Mouse (Mus musculus) spleen, adult 12 weeks (tissue): ENCODE measurements around the gene Rexo5.

Source experiments
- DNase-seq: peaks from one replicate; pipeline ENCODE4 v3.0.0; 2022; ENCODE audit warnings: low spot score

Rexo5 gene

DNA sequence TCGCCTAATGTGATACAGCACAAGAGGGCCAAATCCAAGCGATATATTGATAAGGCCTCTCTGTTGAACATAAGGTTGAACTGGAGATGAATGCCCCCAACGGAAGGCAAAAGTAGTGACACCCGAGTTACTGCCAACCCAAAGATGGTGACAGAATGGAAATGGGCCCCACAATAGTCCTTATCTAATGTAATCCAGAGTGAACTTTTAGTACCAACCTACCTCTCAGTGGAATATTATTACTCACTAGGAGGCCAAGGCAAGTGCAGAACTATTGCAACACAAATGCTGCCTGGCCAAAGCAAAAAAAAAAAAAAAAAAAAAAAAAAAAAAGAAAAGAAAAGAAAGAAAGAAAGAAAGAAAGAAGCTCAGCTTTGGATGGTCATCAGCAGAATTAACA, 98.9 kb downstream of the Rexo5 start:
- DNase-seq = no peak

DNA sequence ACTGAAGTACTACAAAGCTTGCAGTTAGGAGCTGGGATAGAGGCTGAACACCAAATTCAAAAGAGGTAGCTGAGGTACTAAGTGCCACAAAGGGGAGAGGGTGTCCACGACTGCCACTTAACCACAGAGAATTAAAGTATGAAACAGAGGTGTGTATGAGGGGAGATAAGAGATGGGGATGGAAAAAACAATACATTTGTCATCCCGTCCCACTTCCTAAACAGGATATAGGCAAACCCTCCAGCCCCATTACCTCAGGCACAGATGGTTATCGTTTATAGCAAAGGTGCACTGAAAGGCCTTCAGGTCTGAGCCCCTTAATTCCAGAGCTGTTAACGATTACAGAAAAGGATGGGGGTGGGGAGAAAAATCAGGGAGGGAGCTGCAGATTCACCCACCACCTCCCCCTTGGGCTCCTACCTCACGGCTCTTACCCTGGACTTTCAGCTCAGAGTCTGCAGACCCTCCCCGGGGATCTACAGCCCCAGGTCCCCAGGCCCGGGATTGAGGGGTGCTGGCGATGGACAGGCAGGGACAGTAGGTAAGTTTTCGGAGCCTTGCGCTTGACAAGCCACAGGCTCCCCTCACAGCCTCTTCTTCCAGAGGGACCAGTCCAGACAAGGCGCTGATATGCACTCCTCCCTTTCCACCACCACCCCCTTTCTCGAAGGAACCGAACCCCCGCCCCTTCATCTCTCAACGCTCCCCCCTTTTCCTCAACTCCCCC, 101.2 kb downstream of the Rexo5 start:
- DNase-seq = peak; percentile 5

DNA sequence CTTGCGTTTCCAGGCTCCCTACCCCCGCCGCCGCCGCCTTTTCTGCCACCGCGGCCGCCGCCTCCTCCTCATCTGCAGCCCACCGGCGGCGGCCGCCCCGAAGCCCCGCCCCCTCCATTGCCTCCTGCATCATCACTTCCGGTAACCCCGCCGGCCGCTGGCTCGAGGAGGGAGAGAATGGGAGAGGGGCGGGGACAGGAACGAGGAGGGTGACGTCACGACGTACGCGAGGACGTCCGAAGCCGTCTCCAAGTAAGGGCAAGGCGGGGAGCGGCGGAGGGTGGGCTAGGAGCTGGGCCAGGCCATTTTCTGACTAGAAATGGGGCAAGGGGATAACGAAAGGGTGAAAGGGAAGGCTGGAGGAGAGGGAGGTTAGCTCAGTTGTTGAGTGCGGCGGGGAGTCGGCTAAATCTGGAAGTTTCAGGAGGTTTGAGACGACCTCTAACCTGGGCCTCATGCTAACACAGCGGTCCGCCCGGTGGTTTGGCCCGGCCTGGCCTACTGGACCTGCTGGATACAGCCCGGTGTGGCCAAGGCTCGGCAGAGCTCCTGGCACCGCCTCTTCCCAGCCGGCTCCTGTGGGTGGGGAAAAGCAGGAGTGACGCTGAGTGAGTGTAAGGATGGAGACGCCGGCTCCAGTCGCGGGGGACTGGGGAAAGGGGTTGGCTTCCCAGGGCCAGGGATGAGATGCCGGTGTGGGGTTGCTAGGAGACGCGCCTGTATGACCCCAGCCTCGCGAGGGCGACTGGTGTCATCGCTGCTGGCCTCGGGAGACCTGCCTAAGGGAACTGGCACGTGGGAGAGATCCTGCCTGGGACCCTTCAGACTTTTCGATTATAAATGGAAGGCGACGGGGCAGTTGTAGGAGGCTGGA, 102.1 kb downstream of the Rexo5 start, which contains the start of the genes Lyrm1 and Dcun1d3:
TSS of gene Lyrm1 (plus strand) at position 223 of the 874 bp plus-strand sequence.
TSS of gene Dcun1d3 (minus strand) at position 660 of the 874 bp plus-strand sequence.
- peak; percentile 87 for DNase-seq

DNA sequence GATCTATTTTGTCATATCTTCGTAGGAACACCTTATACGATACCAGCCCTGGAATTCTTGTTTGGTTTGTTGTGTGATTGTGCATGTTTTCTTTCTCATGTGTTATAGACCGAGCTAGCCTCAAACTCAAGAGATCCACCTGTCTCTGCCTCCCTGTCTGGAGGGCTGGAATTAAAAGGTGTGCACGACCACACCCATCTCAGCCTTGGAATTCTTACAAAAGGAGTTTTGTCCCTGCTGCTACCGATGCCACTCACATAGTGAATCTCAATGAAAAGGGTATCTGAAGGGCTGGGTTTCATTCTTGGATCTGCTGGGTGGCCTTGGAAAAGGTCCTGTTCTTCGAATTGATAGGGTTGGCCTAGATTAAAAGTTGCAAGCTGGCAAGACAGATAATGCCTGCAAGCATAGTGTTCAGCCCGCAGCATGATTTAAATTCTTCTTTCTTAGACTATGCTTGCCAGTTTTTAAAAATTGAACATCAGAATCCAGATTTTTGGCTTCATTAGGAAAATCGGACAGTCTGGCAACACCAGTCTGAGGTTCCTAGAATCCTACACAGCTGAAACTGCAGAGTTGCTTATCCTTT, 103.8 kb downstream of the Rexo5 start:
- DNase-seq = no peak

DNA sequence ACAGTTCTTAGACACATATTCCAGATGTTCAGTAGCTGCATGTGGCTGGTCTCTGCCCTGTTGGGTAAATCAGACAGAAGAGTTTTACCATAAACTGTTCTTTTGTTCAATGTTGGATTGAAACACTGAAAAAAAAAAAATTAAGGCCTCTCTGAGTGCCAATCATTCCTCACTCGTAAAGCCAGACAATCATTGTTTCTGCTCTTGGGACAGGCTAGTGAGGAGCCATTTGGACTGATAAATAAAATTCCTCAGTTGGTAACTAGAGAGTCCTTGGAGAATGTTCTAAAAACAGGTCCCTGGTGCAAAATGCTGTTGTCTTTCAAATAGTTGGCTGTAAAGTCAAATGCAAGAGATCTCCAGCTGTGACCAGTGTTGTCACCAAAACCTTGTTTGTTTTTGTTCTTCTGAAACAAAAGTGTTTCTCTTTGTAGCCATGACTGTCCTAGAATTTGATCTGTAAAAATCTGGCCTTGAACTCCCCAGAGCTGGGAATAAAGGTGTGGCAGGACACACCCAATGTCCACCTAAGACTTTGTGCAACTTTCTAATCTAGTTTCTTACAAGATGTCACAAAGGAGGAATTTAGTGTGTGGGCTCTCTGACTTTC, 104.5 kb downstream of the Rexo5 start:
- DNase-seq = no peak
